Mouse (Mus musculus): ENCODE measurements around the gene Ccpg1.

GRCm38 (mm10) chr9:73030443-73030842 lies 45.2 kb downstream of the Ccpg1 start:
- TF ChIP-seq CTCF (IDR thresholded peaks at IDR 0.05; ENCODE audit: control insufficient read depth, insufficient read depth, low read length) (no peak), POLR2A (IDR thresholded peaks at IDR 0.05; ENCODE audit: borderline replicate concordance, control insufficient read depth, low read depth, low read length) (no peak)

All from bone marrow, adult 2 months (tissue).